Mouse (Mus musculus) stomach, postnatal 0 days (tissue): ENCODE measurements around the gene Apbb2.

Experiments
- CTCF ChIP-seq: IDR thresholded peaks from 2 replicates; pipeline ENCODE4 v1.5.1; 2016; ENCODE audit warnings: antibody characterized with exemption, low read depth, mild to moderate bottlenecking, moderate library complexity
- EP300 ChIP-seq: optimal IDR thresholded peaks from 2 replicates; pipeline ENCODE3; 2016; ENCODE audit warnings: antibody characterized with exemption

GRCm38 (mm10) chr5:66423466-66423865 lies 195.1 kb downstream of the Apbb2 start:
- TF ChIP-seq CTCF, result no peak
- no peak for TF ChIP-seq EP300
